Mouse (Mus musculus): Measurements from ENCODE around the gene Smoc1.
A peak's percentile ranks its signal among the peaks of the same experiment; 100 is the strongest.

The Smoc1 gene

GRCm38 (mm10) chr12:81024993-81025392 is 1.6 kb upstream of the Smoc1 start:
- no peak for DNase-seq (ENCODE audit: extremely low spot score)

GRCm38 (mm10) chr12:81026995-81027942 is 661 bp downstream of the Smoc1 start:
- no peak for DNase-seq (ENCODE audit: extremely low spot score)

DNA sequence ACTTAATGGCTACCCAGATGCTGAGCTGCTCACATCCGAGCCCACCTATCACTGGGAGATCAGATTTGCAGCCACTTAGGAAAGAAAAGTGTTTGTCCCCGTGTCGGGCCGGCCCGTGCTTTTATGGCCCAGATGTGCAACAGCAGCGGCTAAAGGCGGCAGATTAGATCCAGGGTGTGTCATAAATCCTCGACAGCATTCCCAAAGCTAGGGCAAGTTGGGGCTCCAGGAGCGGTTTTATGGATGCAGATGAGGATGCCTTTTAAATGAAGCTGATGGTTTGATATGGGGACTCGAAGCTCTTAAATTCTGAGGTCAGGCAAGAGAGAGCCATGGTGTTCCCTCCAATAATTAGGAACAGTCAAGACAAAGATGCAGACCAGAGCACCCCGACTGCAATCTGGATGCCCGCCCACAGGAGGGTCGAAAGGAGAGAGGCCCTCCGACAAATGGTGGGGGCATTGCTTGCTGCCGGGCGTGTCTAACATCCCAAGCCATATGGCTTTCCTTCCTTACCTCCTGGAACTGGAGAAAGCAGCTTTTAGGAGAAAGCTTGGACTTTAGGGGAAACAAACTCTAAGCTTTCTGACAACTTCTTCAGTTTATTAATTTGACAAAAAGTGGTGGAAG is 1.8 kb downstream of the Smoc1 start:
- peak; percentile 34 for DNase-seq (ENCODE audit: extremely low spot score)

DNA sequence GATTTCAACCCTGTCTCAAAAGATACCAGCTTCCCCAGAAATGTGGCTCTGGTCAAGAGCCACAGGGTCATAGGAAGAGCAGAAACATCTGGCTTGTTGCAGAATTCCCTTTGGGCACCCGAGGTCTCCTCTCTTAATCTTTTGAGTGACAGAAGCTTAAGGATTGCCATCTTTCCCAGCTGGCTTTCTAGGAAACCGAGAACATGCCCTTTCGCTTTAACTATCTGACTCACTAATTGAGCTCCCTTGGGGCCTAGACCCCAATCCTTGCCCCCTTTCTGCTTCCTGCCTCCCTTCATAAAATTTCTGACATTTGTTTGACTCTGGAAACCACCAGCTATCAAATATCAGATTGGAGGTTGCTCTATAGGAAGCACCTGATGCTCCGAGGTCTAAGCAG is 3.1 kb downstream of the Smoc1 start:
- DNase-seq (ENCODE audit: extremely low spot score), result no peak

DNA sequence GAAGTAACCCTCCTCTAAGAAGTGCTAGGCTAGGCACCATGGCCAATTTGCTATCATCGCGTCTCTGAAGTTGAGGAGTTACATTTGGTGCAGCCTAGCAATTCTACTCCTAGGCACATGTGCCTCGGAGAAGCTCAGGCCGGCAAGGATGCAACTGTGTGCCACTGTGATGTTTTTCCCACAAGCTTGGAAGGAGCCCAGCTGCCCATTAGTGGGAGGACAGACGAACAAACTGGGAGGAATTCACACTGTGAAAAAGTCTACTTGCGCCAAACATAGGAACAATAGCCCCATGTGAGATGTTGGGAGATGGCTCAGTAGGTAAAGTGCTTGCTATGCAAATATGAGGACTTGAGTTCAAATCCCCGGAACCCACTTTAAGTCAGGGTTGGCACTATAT is 5.0 kb downstream of the Smoc1 start:
- no peak for DNase-seq (ENCODE audit: extremely low spot score)

DNA sequence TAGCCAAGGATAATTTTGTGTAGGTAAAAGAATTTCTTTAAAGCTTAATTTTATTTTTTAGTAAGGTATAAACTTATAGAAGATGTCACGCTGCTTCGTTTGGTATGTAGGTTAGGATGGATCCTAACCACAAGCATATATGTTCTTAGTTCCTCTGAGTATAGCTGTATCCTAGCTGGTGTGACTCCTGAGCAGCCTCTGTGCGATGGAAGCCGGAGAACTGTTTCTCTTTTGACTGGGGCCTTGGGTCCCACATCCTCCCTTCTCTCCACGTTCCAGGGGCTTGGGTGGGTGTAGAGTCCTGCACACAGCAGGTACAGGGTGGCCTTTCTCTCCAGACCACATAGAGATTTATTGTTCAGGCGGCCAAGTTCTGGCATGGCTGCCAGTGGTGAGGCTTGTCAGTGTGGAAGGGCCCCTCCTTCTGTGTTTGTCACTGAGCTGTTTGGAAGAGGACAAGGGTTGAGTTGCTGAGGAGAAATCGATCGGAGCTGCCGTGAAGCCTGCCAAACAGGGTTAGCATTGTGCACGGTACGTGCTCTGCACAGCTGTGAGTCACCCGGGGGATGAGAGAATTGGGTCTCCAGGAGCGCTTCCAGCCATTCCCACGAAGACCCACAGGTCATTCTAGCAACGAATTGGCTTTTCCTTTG is 6.9 kb downstream of the Smoc1 start:
- DNase-seq (ENCODE audit: extremely low spot score), result no peak

DNA sequence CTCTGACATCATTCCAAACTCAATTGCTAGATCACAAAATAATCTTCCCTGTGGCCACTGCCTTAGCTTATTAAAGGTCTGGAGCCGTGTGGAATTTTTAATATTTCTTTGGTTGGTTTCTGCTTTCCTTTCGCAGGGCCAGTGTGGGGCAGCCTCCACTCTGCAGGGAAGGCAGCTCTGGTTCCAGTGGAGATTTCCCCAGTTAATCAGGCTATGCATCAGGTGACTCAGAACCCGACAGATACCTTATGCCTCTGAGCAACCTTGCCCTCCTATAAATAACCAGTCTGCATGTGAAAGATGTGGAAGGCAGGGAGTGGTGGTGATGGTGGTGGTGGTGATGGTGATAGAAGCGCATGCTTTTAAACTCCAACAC is 7.4 kb downstream of the Smoc1 start:
- DNase-seq (ENCODE audit: extremely low spot score), result no peak

- no peak for DNase-seq (ENCODE audit: extremely low spot score)
Measured at GRCm38 (mm10) chr12:81035850-81036249, 9.2 kb downstream of the Smoc1 start.

DNA sequence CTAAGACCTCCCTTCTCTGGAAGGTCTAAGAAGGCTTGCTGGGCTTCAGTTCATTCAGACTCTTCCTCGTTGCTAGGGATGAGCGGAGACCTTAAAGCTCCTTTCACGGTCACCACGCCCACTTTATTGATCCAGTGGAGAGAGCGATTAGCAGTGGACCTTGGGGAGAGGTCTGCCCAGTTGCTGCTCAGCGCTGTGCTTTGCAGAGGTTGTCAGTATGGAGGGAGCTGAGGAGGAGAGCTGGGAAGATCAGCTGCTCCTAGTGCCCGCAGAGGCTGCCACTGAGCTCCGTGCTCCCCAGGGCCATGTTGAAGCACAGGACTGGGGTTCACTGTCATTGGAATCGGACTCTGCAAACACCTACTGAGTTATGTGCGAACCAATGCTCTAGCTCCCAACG is 17.0 kb downstream of the Smoc1 start:
- no peak for DNase-seq (ENCODE audit: extremely low spot score)

GRCm38 (mm10) chr12:81046926-81047325 is 20.3 kb downstream of the Smoc1 start:
- DNase-seq (ENCODE audit: extremely low spot score), result no peak

- no peak for DNase-seq (ENCODE audit: extremely low spot score)
Measured at GRCm38 (mm10) chr12:81049661-81050060, 23.1 kb downstream of the Smoc1 start.

- no peak for DNase-seq (ENCODE audit: extremely low spot score)
Measured at GRCm38 (mm10) chr12:81055000-81055705, 28.5 kb downstream of the Smoc1 start.

DNA sequence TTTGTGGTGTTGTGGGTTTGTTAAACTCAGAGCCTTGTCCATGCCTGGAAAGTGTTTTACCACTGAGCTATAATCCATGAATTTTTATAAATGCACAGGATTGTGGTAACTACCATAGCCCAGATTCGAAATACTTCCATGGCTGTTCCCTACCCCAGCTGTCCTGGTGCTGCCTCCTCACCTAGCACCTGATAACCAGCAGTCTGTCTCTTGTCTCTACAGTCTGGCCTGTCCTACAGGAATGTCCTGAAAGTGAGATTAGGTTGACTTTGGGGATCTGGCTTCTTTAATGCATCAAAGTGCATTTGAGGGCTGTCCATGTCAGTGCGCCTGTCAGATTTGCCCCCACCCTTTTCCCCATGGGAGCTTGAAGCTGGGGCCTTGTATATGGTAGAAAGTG is 29.2 kb downstream of the Smoc1 start:
- DNase-seq (ENCODE audit: extremely low spot score), result no peak

GRCm38 (mm10) chr12:81057619-81058018 is 31.0 kb downstream of the Smoc1 start:
- no peak for DNase-seq (ENCODE audit: extremely low spot score)

- DNase-seq (ENCODE audit: extremely low spot score), result no peak
Measured at GRCm38 (mm10) chr12:81058561-81058960, 32.0 kb downstream of the Smoc1 start.

GRCm38 (mm10) chr12:81061831-81062361 is 35.3 kb downstream of the Smoc1 start:
- no peak for DNase-seq (ENCODE audit: extremely low spot score)

DNA sequence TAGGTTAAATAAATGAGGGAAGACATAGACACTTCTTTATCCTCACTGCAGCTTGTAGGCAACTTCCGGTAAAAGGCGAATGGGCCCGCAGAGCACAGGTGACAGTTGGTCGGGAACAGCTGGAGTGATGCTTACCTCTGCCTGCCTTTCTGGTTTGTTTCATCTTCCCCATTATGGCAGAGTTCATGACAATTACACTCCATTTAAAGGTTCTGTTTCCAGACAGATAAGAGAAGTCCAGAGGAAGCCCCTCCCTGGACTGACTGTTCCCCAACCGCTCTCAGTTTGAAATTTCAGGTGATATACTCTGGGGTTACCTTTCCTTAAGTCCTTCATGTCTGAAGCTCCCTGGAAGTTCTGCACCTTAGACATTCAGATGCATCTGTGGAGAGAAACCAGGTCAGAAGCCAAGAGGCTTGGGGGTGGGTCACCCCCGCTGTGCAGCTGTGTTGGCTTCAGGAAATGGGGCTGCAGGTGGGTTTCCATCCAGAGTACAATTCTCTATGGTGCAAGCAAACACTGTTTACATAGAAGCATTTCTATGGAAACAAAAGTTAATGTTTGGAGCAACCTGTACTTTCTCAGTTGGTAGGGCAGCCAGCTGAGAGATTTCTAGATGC is 36.8 kb downstream of the Smoc1 start:
- DNase-seq (ENCODE audit: extremely low spot score), result no peak

- DNase-seq (ENCODE audit: extremely low spot score), result no peak
Measured at GRCm38 (mm10) chr12:81074139-81074538, 47.5 kb downstream of the Smoc1 start.

DNA sequence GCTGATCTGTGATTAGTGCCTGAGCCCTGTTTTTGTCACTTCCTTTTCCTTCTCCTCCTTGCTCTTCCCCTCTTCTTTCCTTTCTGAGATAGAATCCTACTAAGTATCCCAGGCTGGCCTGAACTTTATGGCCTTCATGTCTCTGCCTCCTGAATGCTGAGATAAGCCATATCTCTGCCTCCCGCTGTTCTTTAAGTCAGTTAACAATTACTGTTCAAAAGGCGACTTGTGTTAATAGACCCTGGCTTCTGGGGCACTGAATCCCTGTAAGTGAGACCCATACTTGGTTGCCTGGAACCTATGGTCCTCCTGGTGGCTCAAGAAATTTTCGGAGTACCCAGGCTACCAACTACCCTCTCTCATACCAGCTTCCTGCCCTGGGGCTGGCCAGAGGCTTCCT is 48.3 kb downstream of the Smoc1 start:
- DNase-seq (ENCODE audit: extremely low spot score), result no peak

DNA sequence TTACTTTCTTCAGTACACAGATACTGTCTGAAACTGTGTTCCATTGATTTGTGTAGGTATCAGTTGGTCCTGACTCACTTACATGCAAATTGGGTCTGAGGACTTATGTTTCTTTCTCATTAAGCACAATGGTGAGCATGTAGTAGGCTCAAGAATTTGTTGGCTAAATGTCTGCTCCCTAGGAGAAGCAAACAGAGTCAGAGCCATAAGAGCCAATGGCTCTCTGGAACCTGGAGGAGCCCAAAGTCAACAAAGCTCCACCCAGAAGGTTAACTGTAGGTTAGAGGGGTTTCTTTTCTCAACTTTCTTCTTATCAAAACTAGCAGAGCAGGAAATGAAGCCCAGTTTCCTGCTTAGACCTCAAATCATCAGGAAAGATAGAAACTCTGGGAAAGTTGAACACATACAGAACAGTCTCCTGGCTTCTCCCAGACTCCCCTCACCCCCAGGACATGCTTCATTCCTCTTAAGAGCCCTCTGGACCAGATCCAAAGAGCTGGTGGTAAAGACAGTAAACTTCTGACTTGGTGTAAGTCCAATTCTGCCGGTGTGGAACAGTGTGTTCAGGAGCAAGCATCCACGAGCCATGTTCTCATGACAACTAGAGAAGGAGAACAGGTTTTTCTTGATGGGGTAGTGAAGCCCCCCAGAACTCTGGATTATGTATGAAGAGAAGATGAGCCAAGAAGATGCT is 51.5 kb downstream of the Smoc1 start:
- no peak for DNase-seq (ENCODE audit: extremely low spot score)

GRCm38 (mm10) chr12:81080345-81080744 is 53.7 kb downstream of the Smoc1 start:
- DNase-seq (ENCODE audit: extremely low spot score), result no peak

All from embryo, embryonic 9.5 days (tissue).